Mouse (Mus musculus): ENCODE data around the gene Apol8. TPM values are rescaled to one million over a fixed set of nuclear protein-coding genes. Genes with fewer than 3 reads are reported as not detected.
"Not testable (repeated sequence)": the region's sequence is repeated elsewhere in the genome, so short reads cannot be mapped to it uniquely, and the experiment has no call there.

Apol8 gene
- polyA plus RNA-seq, 1 experiment from 2014 or later: not detected

DNA sequence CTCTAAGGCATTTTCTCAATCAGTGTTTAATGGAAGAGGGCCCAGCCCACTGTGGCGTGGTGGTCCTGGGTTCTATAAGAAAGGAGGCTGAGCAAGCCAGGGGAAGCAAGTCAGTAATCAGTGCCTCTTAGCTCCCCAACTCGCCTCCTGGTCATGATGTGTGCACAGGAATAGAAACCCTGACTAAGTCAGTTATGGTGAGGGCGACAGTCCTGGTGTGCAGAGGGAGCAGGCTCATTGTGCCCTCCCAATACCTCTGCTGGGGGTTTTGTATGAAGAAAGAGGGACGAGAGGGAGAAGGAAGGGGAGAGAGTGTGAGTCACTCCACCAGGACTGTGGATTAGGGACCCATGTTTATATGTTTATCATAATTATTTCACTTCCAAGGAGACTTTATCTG is 22.9 kb downstream of the Apol8 start:
- DNase-seq (ENCODE audit: low spot score); H3K27ac ChIP-seq (replicated peaks; ENCODE audit: low read depth, low read length); H3K9ac ChIP-seq (ENCODE audit: low read length); ATAC-seq (ENCODE audit: insufficient number of reproducible peaks, low FRiP score, low TSS enrichment, low read depth); H3K4me2 ChIP-seq (ENCODE audit: low read depth, severe bottlenecking); H3K36me3 ChIP-seq (ENCODE audit: control insufficient read depth, insufficient read depth, low read length); H3K27me3 ChIP-seq (ENCODE audit: control insufficient read depth, insufficient read depth, low read length); H3K4me3 ChIP-seq (ENCODE audit: low read depth, low read length); H3K9me3 ChIP-seq (ENCODE audit: control insufficient read depth, low read length); H3K4me1 ChIP-seq (ENCODE audit: control insufficient read depth, insufficient read depth, low read length): not testable (repeated sequence)
- 79% methylated on average over 4 of the region's 4 CpGs for WGBS

DNA sequence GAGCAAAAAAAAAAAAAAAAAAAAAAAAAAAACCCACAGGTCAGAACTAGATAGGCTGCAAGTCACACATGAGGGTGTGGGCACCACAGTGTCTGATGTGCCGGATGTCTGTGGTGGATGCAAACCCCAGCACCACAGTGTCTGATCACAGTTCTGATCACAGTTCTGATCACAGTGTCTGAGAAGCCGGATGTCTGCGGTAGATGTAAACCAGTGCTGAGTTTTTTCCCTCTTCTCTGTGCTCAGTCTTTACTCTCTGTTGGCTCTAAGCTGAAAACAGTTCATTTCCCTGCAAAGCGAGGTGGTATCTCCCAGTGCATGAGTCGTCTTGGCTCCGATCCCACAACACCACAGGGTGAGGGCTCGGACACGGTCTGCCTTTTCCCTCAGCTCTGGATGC is 23.4 kb downstream of the Apol8 start:
- not testable (repeated sequence) for DNase-seq (ENCODE audit: low spot score); H3K4me2 ChIP-seq (ENCODE audit: low read depth, severe bottlenecking); ATAC-seq (ENCODE audit: insufficient number of reproducible peaks, low FRiP score, low TSS enrichment, low read depth); H3K4me1 ChIP-seq (ENCODE audit: control insufficient read depth, insufficient read depth, low read length); H3K9ac ChIP-seq (ENCODE audit: low read length); H3K36me3 ChIP-seq (ENCODE audit: control insufficient read depth, insufficient read depth, low read length); H3K27ac ChIP-seq (replicated peaks; ENCODE audit: low read depth, low read length); H3K9me3 ChIP-seq (ENCODE audit: control insufficient read depth, low read length); H3K27me3 ChIP-seq (ENCODE audit: control insufficient read depth, insufficient read depth, low read length); H3K4me3 ChIP-seq (ENCODE audit: low read depth, low read length)
- 82% methylated on average over 8 of the region's 8 CpGs for WGBS

DNA sequence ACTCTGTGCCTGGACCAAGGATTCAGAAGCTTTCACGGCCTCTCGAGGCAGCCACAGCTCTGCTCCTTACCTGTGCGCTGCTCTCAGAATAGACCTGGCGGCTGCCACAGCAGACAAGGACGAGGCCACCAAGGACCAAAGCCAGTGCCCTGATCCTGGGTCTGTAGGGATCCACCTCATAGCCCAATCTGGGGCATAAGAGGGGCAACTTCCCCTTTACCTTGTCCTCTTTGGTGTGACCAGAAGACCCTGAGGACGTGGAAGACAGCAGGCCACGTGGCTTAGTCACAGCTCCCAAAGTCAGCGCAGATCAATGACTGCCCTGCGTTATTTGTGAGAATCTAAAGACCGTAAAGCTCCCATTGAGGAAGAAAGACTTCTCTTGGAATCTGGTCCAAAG is 24.0 kb downstream of the Apol8 start:
- not testable (repeated sequence) for DNase-seq (ENCODE audit: low spot score); H3K4me1 ChIP-seq (ENCODE audit: control insufficient read depth, insufficient read depth, low read length); H3K27ac ChIP-seq (replicated peaks; ENCODE audit: low read depth, low read length); ATAC-seq (ENCODE audit: insufficient number of reproducible peaks, low FRiP score, low TSS enrichment, low read depth); H3K27me3 ChIP-seq (ENCODE audit: control insufficient read depth, insufficient read depth, low read length); H3K4me2 ChIP-seq (ENCODE audit: low read depth, severe bottlenecking); H3K4me3 ChIP-seq (ENCODE audit: low read depth, low read length); H3K9ac ChIP-seq (ENCODE audit: low read length); H3K9me3 ChIP-seq (ENCODE audit: control insufficient read depth, low read length); H3K36me3 ChIP-seq (ENCODE audit: control insufficient read depth, insufficient read depth, low read length)
- 67% methylated on average over 10 of the region's 10 CpGs for WGBS

DNA sequence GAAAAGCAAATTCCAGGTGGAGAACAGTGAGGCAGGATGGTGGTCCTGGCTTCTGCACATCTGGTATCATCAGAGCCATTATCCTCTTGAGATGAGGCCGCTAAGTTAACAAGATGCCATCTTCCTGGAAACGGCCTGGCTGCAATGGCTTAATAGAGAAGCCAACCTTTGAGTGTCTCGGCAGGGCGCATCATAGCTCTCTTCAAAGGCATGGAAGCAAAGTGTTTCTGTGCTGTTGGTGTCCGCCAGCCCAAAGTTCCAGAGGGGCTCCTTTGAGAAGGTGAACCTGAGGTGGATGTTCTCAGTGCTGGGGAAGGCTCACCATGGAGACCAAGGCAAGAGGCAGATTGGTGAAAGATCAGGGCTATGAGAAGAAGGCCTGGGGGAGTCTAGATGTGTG is 25.2 kb downstream of the Apol8 start:
- H3K4me3 ChIP-seq (ENCODE audit: low read depth, low read length): no peak overlapping the region
- no peaks in the 10 kb centered on the region for H3K9me3 ChIP-seq (ENCODE audit: control insufficient read depth, low read length)
- WGBS: 85% methylated on average over 5 of the region's 5 CpGs
- H3K9ac ChIP-seq (ENCODE audit: low read length): no peak overlapping the region
- ATAC-seq (ENCODE audit: insufficient number of reproducible peaks, low FRiP score, low TSS enrichment, low read depth) (no peak), DNase-seq (ENCODE audit: low spot score) (no peak)
- H3K27ac ChIP-seq (replicated peaks; ENCODE audit: low read depth, low read length): no peak overlapping the region
- no peaks in the 10 kb centered on the region for H3K4me1 ChIP-seq (ENCODE audit: control insufficient read depth, insufficient read depth, low read length)
- no peak overlapping the region for H3K4me2 ChIP-seq (ENCODE audit: low read depth, severe bottlenecking)
- H3K36me3 ChIP-seq (ENCODE audit: control insufficient read depth, insufficient read depth, low read length): no peaks in the 10 kb centered on the region
- no peaks in the 10 kb centered on the region for H3K27me3 ChIP-seq (ENCODE audit: control insufficient read depth, insufficient read depth, low read length)

DNA sequence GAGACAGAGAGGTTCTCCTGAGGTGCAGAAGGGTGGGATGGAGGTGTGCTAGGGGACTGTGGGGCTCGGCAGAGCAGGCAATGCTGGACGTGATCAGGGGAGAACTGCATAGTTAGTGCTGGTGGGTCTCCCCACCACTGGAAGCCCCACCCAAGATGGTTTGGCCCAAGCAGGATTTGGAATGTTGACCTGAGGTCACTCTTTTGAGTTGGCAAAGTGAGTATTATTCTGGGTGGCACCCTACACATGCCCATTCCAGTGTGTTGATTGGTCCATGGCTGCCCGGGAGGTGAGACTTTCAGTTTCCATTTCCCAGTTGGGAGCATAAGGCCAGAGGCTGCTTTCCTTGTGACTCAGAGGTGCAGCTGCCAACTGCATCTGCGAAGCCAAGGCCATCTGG is 28.1 kb downstream of the Apol8 start, which contains the start of gene Apol9b:
Gene Apol9b (plus strand): TSS at position 301 of the 400 bp plus-strand sequence.
- H3K27me3 ChIP-seq (ENCODE audit: control insufficient read depth, insufficient read depth, low read length); H3K4me1 ChIP-seq (ENCODE audit: control insufficient read depth, insufficient read depth, low read length); H3K4me3 ChIP-seq (ENCODE audit: low read depth, low read length); DNase-seq (ENCODE audit: low spot score); H3K27ac ChIP-seq (replicated peaks; ENCODE audit: low read depth, low read length); ATAC-seq (ENCODE audit: insufficient number of reproducible peaks, low FRiP score, low TSS enrichment, low read depth); H3K36me3 ChIP-seq (ENCODE audit: control insufficient read depth, insufficient read depth, low read length); H3K9me3 ChIP-seq (ENCODE audit: control insufficient read depth, low read length); H3K9ac ChIP-seq (ENCODE audit: low read length); H3K4me2 ChIP-seq (ENCODE audit: low read depth, severe bottlenecking): not testable (repeated sequence)
- no CpG with 5 or more reads among the region's 4 CpGs for WGBS

DNA sequence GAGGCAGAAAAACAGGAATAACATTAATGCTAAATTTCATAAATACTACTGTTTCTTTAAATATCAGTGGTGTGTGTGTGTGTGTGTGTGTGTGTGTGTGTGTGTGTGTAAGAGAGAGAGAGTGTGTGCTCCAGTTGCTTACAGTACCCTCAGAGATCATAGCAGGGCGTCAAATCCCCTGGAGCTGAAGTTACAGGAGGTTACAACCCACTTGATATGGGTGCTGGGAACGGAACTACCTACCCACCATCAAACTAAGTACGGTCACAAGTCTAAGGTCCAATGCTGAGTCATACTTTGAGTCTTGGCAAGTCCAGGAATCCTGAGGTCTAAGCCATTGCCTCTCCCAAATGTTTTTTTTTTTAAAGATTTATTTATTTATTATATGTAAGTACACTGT is 29.1 kb downstream of the Apol8 start:
- not testable (repeated sequence) for H3K27ac ChIP-seq (replicated peaks; ENCODE audit: low read depth, low read length); H3K36me3 ChIP-seq (ENCODE audit: control insufficient read depth, insufficient read depth, low read length); H3K9ac ChIP-seq (ENCODE audit: low read length); ATAC-seq (ENCODE audit: insufficient number of reproducible peaks, low FRiP score, low TSS enrichment, low read depth); H3K4me3 ChIP-seq (ENCODE audit: low read depth, low read length); H3K4me1 ChIP-seq (ENCODE audit: control insufficient read depth, insufficient read depth, low read length); H3K4me2 ChIP-seq (ENCODE audit: low read depth, severe bottlenecking); H3K27me3 ChIP-seq (ENCODE audit: control insufficient read depth, insufficient read depth, low read length); H3K9me3 ChIP-seq (ENCODE audit: control insufficient read depth, low read length); DNase-seq (ENCODE audit: low spot score)
- whole genome bisulfite sequencing: 90% methylated on average over 3 of the region's 3 CpGs

DNA sequence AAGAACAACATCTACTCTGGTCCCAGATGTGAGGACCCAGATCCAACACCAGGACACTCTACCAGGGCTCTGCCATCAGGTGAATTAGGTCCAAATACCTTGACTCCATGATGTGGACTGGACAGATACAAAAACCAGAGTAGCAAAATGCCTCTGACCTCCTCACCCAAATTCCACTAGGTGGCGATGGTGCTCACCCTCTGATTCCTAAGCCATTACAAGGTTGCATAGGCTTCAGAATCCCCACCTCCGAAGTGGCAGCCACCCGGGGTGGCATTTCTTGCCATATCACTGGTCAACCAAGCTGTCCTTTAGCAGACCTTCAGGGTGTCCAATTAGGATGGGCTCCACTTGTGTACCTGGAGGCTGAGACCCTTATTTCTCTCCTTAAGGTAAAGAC is 29.7 kb downstream of the Apol8 start:
- not testable (repeated sequence) for H3K4me3 ChIP-seq (ENCODE audit: low read depth, low read length); H3K27ac ChIP-seq (replicated peaks; ENCODE audit: low read depth, low read length); H3K27me3 ChIP-seq (ENCODE audit: control insufficient read depth, insufficient read depth, low read length); H3K9me3 ChIP-seq (ENCODE audit: control insufficient read depth, low read length); H3K36me3 ChIP-seq (ENCODE audit: control insufficient read depth, insufficient read depth, low read length); H3K4me1 ChIP-seq (ENCODE audit: control insufficient read depth, insufficient read depth, low read length); ATAC-seq (ENCODE audit: insufficient number of reproducible peaks, low FRiP score, low TSS enrichment, low read depth); H3K9ac ChIP-seq (ENCODE audit: low read length); H3K4me2 ChIP-seq (ENCODE audit: low read depth, severe bottlenecking); DNase-seq (ENCODE audit: low spot score)
- 8% methylated on average over 3 of the region's 3 CpGs for WGBS

DNA sequence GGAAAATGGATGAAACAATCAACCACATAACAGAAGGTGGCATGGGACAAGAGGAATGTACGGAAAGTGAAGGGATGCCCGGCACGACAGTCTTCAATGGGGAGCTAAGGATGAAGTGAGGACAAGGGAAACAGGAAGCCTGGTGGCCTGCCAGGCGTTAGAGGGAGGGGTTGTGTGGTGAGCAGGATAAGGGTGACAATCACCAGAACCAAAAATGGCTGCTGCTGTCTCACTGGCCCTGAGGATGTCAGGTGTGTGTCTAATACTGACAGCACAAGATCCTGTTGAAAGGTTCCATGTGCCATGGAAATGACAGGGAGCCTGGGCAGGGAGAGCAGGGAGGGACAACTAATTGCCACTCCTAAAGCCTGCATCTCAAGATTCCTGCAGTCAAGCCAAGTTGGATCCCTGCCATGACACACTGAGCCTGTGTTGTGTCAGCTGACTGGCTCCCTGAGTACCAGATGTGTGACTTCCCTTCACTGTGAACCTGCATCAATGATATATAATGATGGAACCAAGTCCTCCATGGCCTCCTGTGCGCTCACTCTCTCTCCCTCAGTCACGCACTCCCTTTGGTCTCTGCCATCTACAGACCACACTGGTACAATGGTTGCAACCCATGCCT is 31.3 kb downstream of the Apol8 start:
- not testable (repeated sequence) for H3K27me3 ChIP-seq (ENCODE audit: control insufficient read depth, insufficient read depth, low read length); ATAC-seq (ENCODE audit: insufficient number of reproducible peaks, low FRiP score, low TSS enrichment, low read depth); H3K9me3 ChIP-seq (ENCODE audit: control insufficient read depth, low read length); DNase-seq (ENCODE audit: low spot score); H3K4me3 ChIP-seq (ENCODE audit: low read depth, low read length); H3K9ac ChIP-seq (ENCODE audit: low read length); H3K36me3 ChIP-seq (ENCODE audit: control insufficient read depth, insufficient read depth, low read length); H3K27ac ChIP-seq (replicated peaks; ENCODE audit: low read depth, low read length); H3K4me1 ChIP-seq (ENCODE audit: control insufficient read depth, insufficient read depth, low read length); H3K4me2 ChIP-seq (ENCODE audit: low read depth, severe bottlenecking)
- WGBS: 74% methylated on average over 6 of the region's 6 CpGs

Measured in limb, embryonic 11.5 days (tissue).